Mouse (Mus musculus) kidney, embryonic 14.5 days (tissue): ENCODE results near the gene Zcchc10. TPM values are rescaled to one million over a fixed set of nuclear protein-coding genes. Genes with fewer than 3 reads are reported as not detected.

Source experiments
- ATAC-seq: fragments of 200-750 bp; cut with Nextera tagmentation; 2 replicates; pipeline ENCODE4 v1.8.0; 2017; ENCODE audit warnings: moderate number of reproducible peaks, mild to moderate bottlenecking, moderate TSS enrichment, moderate library complexity; ENCODE audit not compliant: low FRiP score, low TSS enrichment
- H3K27ac ChIP-seq: fragments of 300-500 bp; sonication (generic); 2 replicates; pipeline ENCODE4 v1.5.1; 2014; ENCODE audit warnings: low read depth, mild to moderate bottlenecking, low read length, moderate library complexity, mixed read lengths
- H3K27me3 ChIP-seq: fragments of 300-500 bp; sonication (generic); 2 replicates; pipeline ENCODE4 v1.6.1; 2014; ENCODE audit warnings: mild to moderate bottlenecking, low read length; ENCODE audit not compliant: control insufficient read depth, insufficient read depth
- H3K36me3 ChIP-seq: fragments of 300-500 bp; sonication (generic); 2 replicates; pipeline ENCODE4 v1.6.1; 2014; ENCODE audit warnings: low read length, mixed read lengths; ENCODE audit not compliant: control insufficient read depth, insufficient read depth
- H3K4me1 ChIP-seq: fragments of 300-500 bp; sonication (generic); 2 replicates; pipeline ENCODE4 v1.6.1; 2014; ENCODE audit warnings: low read length, mixed read lengths; ENCODE audit not compliant: control insufficient read depth, insufficient read depth
- H3K4me2 ChIP-seq: fragments of 300-500 bp; sonication (generic); replicated peaks from 2 replicates; pipeline ENCODE4 v1.6.1; 2014; ENCODE audit warnings: low read depth, mild to moderate bottlenecking, low read length
- H3K4me3 ChIP-seq: fragments of 300-500 bp; sonication (generic); 2 replicates; pipeline ENCODE4 v1.5.1; 2014; ENCODE audit warnings: mild to moderate bottlenecking, low read length
- H3K9ac ChIP-seq: fragments of 300-500 bp; sonication (generic); 2 replicates; pipeline ENCODE4 v1.6.1; 2014; ENCODE audit warnings: low read depth, mild to moderate bottlenecking, low read length, moderate library complexity
- H3K9me3 ChIP-seq: fragments of 300-500 bp; sonication (generic); 2 replicates; pipeline ENCODE4 v1.6.1; 2016; ENCODE audit warnings: low read length; ENCODE audit not compliant: control insufficient read depth
- WGBS: fragments of 180-500 bp; shearing (Covaris S2); extraction: QIAGEN DNeasy Blood & Tissue Kit; methylation state at CpG from one replicate; pipeline ENCODE4 v1.1.7; 2014; 5-methylcytosine and 5-hydroxymethylcytosine counted together
- polyA plus RNA-seq: library from polyadenylated mRNA; unstranded; fragments of >200 nt; fragmentation: Nextera tagmentation; extraction: Ambion mirVana; gene quantifications from 2 replicates; pipeline ENCODE4 v1.2.1, GENCODE M21; 2014

Zcchc10 gene
- polyA plus RNA-seq, 1 experiment from 2014 or later, result 32.4 TPM

DNA sequence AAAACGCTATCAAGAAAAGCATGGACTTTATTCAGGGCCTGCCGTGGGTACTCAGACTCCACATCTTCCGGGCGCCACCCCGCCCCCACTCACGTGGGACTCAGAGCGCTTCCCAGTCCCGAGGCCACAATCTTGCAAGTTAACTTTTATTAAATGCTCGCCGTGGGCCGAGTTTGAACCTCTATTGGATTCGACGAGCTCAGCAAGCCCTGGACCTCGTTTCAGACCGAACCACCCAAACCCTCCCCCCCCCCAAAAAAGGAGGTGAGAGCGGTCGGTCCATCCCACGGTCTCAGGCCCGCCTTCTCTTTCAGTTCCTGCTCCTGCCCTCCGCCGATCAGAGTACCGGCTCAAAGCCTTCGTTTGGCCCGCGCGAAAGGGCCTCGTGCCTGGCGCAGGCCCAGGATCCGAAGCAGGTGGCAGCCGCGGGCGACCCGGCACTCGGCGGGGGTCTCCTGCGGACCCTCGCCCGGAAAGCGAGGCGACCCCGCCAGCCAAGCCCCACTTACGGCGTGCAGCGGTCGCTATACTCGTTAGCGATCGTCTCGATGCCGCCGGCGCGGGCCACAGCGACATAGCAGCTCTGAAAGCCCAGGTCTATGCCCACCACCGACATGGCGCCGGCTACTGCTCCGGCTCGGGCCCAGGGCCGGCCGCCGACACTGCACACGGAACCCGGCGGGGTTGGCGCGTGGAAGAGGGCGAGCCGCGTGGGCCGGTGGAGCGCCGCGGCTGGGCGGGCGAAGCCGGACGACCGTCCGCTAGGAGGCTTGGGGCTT lies 24.7 kb upstream of the Zcchc10 start:
- Histone ChIP-seq H3K36me3 (peaks cover 10% of the 10 kb centered on the region; the same call in 1 of the 2 replicates), H3K4me2 (peak overlapping the region; percentile 66), H3K4me3 (peak overlapping the region; percentile 99), H3K4me1 (peaks cover 15% of the 10 kb centered on the region), H3K9ac (peak overlapping the region; percentile 98), H3K27ac (peak overlapping the region; percentile 99), H3K9me3 (no peaks in the 10 kb centered on the region), H3K27me3 (no peaks in the 10 kb centered on the region)
- under 1% methylated on average over 79 of the region's 80 CpGs for WGBS
- peak; percentile 13 for ATAC-seq

DNA sequence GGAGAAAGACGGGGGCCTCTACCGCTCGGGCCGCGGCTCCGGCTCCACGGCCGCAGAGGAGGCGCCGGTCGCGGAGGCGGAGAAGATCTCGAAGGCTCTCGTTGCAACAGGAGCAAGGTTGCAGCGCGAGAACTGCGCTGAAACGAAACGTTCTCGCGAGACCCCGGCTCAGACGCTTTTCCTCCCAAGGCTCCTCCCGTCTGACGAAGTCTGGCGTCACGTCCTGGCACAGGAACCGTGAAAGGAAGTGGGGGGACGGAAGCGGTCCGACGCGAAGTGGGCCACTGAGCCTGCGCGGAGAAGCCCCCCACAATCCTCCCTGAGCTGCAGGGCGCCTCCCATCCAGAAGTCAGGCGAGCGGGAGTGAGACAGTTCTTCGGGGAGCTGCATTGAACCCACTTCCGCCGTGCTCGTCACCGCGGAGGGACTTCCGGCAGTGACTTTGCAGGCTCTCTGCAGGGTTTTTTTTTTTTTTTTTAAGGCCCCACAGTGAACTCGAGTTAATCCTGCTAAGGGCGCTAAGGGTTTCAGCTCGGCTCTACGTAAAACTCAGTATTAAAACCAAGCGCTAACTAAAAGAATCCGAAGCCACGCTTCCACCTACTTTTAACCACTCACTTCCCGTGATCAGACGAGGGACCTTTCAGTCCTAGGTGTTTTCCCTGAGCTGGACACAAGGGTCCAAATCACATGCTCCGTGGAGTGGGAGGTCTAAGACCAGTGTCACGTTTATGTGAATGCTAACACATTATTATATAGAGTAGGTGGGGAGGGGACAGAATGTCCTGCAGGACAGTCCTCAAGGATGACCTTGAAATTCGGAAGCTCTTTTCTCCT lies 23.9 kb upstream of the Zcchc10 start, which contains the start of gene Hspa4:
TSS of gene Hspa4 (minus strand) at position 128 of the 837 bp plus-strand sequence.
- H3K4me1 ChIP-seq, result peaks cover 15% of the 10 kb centered on the region
- peak within 1 kb of the TSS; percentile 98 for H3K9ac ChIP-seq
- H3K27me3 ChIP-seq, result no peaks in the 10 kb centered on the region
- peak within 1 kb of the TSS; percentile 99 for H3K4me3 ChIP-seq
- H3K27ac ChIP-seq, result peak within 1 kb of the TSS; percentile 99
- H3K4me2 ChIP-seq, result peak within 1 kb of the TSS; percentile 68
- peaks cover 10% of the 10 kb centered on the region; the same call in 1 of the 2 replicates for H3K36me3 ChIP-seq
- peak; percentile 97 for ATAC-seq
- WGBS, result under 1% methylated on average over 56 of the region's 58 CpGs
- no peaks in the 10 kb centered on the region for H3K9me3 ChIP-seq

DNA sequence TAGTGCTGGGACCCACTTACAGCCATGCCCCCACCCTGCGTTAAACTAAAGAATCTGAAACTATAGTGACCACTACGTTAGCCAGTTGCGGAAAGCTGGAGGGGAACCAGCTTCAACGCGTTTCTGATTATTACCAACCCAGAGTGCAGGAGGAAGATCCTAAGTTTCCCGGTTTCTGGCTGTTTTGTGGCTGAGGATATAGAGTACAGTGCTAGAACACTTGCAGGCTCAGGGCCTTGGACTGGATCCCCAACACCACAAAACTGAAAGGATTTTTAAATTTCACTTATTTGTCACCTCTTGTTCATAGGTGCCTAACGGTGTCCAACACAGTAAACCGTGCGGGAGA lies 23.3 kb upstream of the Zcchc10 start:
- H3K36me3 ChIP-seq, result peaks cover 10% of the 10 kb centered on the region; the same call in 1 of the 2 replicates
- H3K27ac ChIP-seq, result peak overlapping the region; percentile 99
- peak overlapping the region; percentile 98 for H3K9ac ChIP-seq
- H3K27me3 ChIP-seq, result no peaks in the 10 kb centered on the region
- H3K4me3 ChIP-seq, result peak overlapping the region; percentile 99
- WGBS, result 58% methylated on average over 9 of the region's 9 CpGs
- H3K4me1 ChIP-seq, result peaks cover 15% of the 10 kb centered on the region
- H3K4me2 ChIP-seq, result peak overlapping the region; percentile 68
- no peaks in the 10 kb centered on the region for H3K9me3 ChIP-seq
- no peak for ATAC-seq

DNA sequence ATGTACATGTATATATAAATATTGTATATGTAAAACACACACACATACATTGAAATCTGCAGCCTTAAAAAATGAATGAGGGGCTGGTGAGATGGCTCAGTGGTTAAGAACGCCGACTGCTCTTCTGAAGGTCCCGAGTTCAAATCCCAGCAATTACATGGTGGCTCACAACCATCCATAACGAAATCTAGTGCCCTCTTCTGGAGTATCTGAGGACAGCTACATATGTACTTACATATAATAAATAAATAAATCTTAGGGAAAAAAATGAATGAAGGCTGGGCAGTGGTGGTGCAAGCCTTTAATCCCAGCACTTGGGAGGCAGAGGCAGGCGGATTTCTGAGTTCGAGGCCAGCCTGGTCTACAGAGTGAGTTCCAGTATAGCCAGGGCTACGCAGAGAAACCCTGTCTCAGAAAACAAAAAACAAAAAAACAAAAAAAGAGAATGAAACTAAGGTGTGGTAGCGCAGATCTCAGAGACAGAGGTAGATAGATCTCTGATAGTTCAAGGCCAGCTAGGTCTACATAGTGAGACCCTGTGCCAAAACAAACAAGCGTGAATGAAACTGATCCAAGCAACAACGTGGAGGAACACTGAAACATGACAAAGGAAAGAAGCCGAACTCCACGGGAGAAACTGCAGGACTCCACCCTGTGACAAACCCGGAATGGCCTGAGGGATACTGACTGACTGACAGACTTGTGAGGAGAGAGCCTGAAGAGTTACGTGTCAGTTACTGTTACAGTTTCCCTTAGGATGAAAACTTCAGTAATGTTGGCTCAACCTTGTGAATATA lies 20.2 kb upstream of the Zcchc10 start:
- Histone ChIP-seq H3K4me1 (peaks cover 11% of the 10 kb centered on the region; the same call in 1 of the 2 replicates), H3K36me3 (no peaks in the 10 kb centered on the region), H3K9ac (no peak overlapping the region), H3K9me3 (no peaks in the 10 kb centered on the region), H3K27ac (no peak overlapping the region), H3K4me3 (no peak overlapping the region), H3K27me3 (no peaks in the 10 kb centered on the region), H3K4me2 (no peak overlapping the region)
- no peak for ATAC-seq
- WGBS, result 83% methylated on average over 14 of the region's 14 CpGs

DNA sequence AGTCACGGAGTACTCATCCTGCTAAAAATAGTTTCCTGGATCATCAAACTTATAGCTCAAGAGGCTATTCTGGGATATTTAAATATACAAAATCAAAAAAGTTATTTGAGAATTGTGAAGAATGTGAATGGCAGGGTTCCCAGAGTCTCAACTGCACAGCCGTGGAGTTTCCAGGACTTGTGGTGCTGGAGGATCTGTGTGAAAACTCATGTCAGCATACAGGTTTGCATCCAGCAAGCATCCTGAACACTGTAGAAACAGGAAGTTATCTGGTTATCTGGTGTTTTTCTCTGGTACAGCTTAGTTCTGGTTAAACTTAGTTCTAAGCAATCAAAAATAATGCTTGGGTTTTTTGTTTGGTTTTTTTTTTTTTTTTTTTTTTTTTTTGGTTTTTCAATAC lies 17.5 kb upstream of the Zcchc10 start:
- 78% methylated on average over 2 of the region's 2 CpGs for WGBS
- H3K27ac ChIP-seq, result no peak overlapping the region; the same call in 1 of the 2 replicates
- H3K36me3 ChIP-seq, result no peaks in the 10 kb centered on the region
- no peak for ATAC-seq
- H3K9me3 ChIP-seq, result no peaks in the 10 kb centered on the region
- H3K4me2 ChIP-seq, result no peak overlapping the region
- no peak overlapping the region for H3K4me3 ChIP-seq
- H3K27me3 ChIP-seq, result no peaks in the 10 kb centered on the region
- no peak overlapping the region for H3K9ac ChIP-seq
- H3K4me1 ChIP-seq, result peaks cover 10% of the 10 kb centered on the region; the same call in 1 of the 2 replicates

DNA sequence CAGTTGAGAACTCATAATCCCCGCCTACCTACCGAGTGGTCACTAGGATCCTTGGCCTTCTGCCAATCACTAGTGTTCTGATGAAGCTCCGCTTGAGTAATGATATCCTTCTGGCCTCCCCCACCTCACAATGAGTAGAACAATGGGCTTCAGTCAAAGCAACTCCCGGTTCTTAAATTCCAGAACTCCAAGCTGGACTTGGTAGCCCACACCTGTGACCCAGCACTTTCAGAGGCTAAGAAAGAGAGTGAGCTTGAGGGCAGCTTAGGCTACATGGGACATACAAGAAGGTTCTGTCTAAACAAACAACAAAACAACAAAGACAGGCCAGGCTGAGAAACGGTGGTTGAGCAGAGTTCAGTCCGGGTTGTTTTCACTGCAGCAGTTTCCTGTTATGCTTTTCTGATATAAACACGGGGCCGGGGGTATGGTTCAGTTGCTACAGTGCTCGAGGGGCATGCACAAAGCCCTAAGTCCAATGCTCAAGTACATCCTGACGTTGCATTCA lies 16.9 kb upstream of the Zcchc10 start:
- H3K4me2 ChIP-seq, result no peak overlapping the region
- H3K36me3 ChIP-seq, result no peaks in the 10 kb centered on the region
- WGBS, result 43% methylated on average over 10 of the region's 10 CpGs
- no peaks in the 10 kb centered on the region for H3K9me3 ChIP-seq
- H3K4me3 ChIP-seq, result no peak overlapping the region
- H3K27ac ChIP-seq, result peak overlapping the region; percentile 76; the same call in 1 of the 2 replicates
- no peak overlapping the region for H3K9ac ChIP-seq
- ATAC-seq, result no peak
- peaks cover 10% of the 10 kb centered on the region; the same call in 1 of the 2 replicates for H3K4me1 ChIP-seq
- H3K27me3 ChIP-seq, result no peaks in the 10 kb centered on the region

DNA sequence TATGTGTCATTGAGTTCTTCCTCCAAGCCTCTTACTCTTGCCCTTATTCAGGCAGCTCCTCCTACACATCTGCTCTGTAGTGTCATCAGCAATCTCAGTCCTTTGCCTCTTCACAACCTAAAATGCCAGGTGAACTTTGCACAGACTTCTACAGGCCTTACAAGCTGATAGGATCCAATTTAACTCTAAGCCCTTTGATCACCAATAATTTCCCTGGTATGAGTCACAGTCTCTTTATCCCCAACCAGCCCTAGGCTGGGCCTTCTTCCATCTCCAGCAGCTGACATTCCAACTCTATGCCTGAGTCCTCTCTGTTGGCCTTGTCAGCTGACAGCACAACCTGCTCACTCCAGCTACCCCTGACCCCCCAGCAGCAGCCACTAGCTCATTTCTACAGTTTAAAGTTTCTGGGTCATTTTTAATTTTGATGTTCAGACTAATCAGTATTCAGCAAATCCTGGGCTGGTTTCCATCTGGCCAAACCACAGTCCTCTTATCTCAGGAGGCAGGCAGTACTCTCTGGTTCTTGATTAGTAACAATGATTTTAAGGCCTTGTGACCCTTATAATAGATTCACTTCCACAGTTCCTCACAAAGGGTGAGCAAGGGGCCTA lies 16.1 kb upstream of the Zcchc10 start:
- ATAC-seq, result peak; percentile 77
- Histone ChIP-seq H3K9me3 (no peaks in the 10 kb centered on the region), H3K27ac (peak overlapping the region; percentile 76; the same call in 1 of the 2 replicates)

DNA sequence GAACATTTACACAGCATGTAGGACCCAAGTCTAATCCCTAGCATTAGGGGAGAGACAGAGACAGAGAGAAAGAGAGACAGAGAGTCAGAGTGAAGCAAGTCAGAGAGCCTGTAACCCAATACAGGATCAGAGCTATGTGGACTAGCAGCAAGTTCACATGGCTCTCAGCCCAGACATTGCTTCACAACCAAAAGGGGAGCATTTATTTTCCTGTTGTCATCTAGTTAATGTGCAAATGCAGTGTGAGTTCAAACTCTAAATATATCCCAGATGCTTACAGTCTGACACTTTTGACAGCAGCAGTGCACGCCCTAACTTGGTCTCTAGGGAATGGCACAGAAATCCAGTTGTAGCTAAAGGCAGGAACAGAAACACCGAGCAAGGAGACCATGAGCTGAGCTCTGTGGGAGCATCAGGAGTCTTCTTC lies 15.6 kb upstream of the Zcchc10 start:
- H3K27me3 ChIP-seq, result no peaks in the 10 kb centered on the region
- H3K4me3 ChIP-seq, result no peak overlapping the region
- peak; percentile 65 for ATAC-seq
- no peaks in the 10 kb centered on the region for H3K36me3 ChIP-seq
- H3K9ac ChIP-seq, result no peak overlapping the region
- H3K9me3 ChIP-seq, result no peaks in the 10 kb centered on the region
- H3K4me1 ChIP-seq, result peaks cover 10% of the 10 kb centered on the region; the same call in 1 of the 2 replicates
- H3K4me2 ChIP-seq, result no peak overlapping the region
- peak overlapping the region; percentile 76; the same call in 1 of the 2 replicates for H3K27ac ChIP-seq
- WGBS, result 55% methylated on average over 2 of the region's 2 CpGs

More for the DNA sequence above, 16.1 kb upstream of the Zcchc10 start:
- no peak overlapping the region for H3K9ac ChIP-seq
- H3K4me2 ChIP-seq, result no peak overlapping the region
- no peaks in the 10 kb centered on the region for H3K27me3 ChIP-seq
- peaks cover 10% of the 10 kb centered on the region; the same call in 1 of the 2 replicates for H3K4me1 ChIP-seq
- no peak overlapping the region for H3K4me3 ChIP-seq
- H3K36me3 ChIP-seq, result no peaks in the 10 kb centered on the region
